ENCODE assay signal across 8 mouse cellular contexts in genomic region chr12:86884197-86885058, GRCm38 (mm10). TPM values are rescaled to one million over a fixed set of nuclear protein-coding genes. Genes with fewer than 3 reads are reported as not detected.
DNase-seq lines count a peak whose midpoint lies in the region; ATAC-seq and TF ChIP-seq lines count a peak whose summit lies in the region.

TSS of gene Irf2bpl (minus strand) at chr12:86884798.

- peaks cover 19% of the 10 kb centered on the region for H3K36me3 ChIP-seq in G1E (replicated peaks)
- H3K36me3 ChIP-seq in forebrain, postnatal 0 days (ENCODE audit: insufficient read depth): peaks cover 5% of the 10 kb centered on the region
- peaks cover 11% of the 10 kb centered on the region; the same call in 1 of the 2 replicates for H3K36me3 ChIP-seq in lung, embryonic 14.5 days (ENCODE audit: insufficient read depth)
- H3K36me3 ChIP-seq in thymus, adult 2 months (ENCODE audit: control insufficient read depth, insufficient read depth, low read length): no peaks in the 10 kb centered on the region

- ATAC-seq in G1E (ENCODE audit: extremely low read depth, insufficient number of reproducible peaks, low FRiP score, poor library complexity, severe bottlenecking): peak; percentile 75
- peak; percentile 85 for ATAC-seq in forebrain, postnatal 0 days
- ATAC-seq in lung, embryonic 14.5 days (ENCODE audit: insufficient read depth): peak; percentile 80

- H3K27ac ChIP-seq in forebrain, postnatal 0 days (ENCODE audit: low read depth, low read length): peak within 1 kb of the TSS; percentile 99
- peak within 1 kb of the TSS; percentile 100 for H3K27ac ChIP-seq in layer of hippocampus, adult 2 months
- peak within 1 kb of the TSS; percentile 100 for H3K27ac ChIP-seq in lung, embryonic 14.5 days (ENCODE audit: low read depth)
- peak within 1 kb of the TSS; percentile 65 for H3K27ac ChIP-seq in thymus, adult 2 months (ENCODE audit: control insufficient read depth, insufficient read depth, low read length)

- peaks cover 66% of the 10 kb centered on the region for H3K4me1 ChIP-seq in G1E (ENCODE audit: insufficient read depth, low read depth, low read length)
- peaks cover 44% of the 10 kb centered on the region for H3K4me1 ChIP-seq in forebrain, postnatal 0 days (ENCODE audit: insufficient read depth)
- peaks cover 34% of the 10 kb centered on the region for H3K4me1 ChIP-seq in lung, embryonic 14.5 days (ENCODE audit: insufficient read depth)
- H3K4me1 ChIP-seq in thymus, adult 2 months (replicated peaks; ENCODE audit: control insufficient read depth, insufficient read depth, low read length): peaks cover 40% of the 10 kb centered on the region

- H3K9me3 ChIP-seq in G1E (replicated peaks): peaks cover 21% of the 10 kb centered on the region
- no peaks in the 10 kb centered on the region for H3K9me3 ChIP-seq in forebrain, postnatal 0 days (ENCODE audit: low read length)
- H3K9me3 ChIP-seq in lung, embryonic 14.5 days (ENCODE audit: low read depth, low read length): no peaks in the 10 kb centered on the region

- TF ChIP-seq CTCF in G1E (IDR thresholded peaks at IDR 0.05; ENCODE audit: low read depth, low read length): no peak
- 0 out of 2 replicates have a peak, but pooled peaks have one; percentile 14 for TF ChIP-seq CTCF in forebrain, postnatal 0 days (IDR thresholded peaks at IDR 0.05; ENCODE audit: low read depth)
- TF ChIP-seq CTCF in layer of hippocampus, adult 2 months (conservative IDR thresholded peaks at IDR 0.05): peak; percentile 28
- TF ChIP-seq CTCF in lung, embryonic 14.5 days (IDR thresholded peaks at IDR 0.05; ENCODE audit: low read depth): no peak
- peak; percentile 66; the same call in 1 of the 2 replicates for TF ChIP-seq CTCF in thymus, adult 2 months (IDR thresholded peaks at IDR 0.05; ENCODE audit: borderline replicate concordance, control insufficient read depth, extremely low read depth, insufficient read depth, low read length, poor library complexity)

- H3K4me3 ChIP-seq in G1E (ENCODE audit: low read depth, low read length): peak within 1 kb of the TSS; percentile 85
- peak within 1 kb of the TSS; percentile 87 for H3K4me3 ChIP-seq in forebrain, postnatal 0 days (ENCODE audit: low read depth, low read length)
- peak within 1 kb of the TSS; percentile 80 for H3K4me3 ChIP-seq in layer of hippocampus, adult 2 months
- H3K4me3 ChIP-seq in lung, embryonic 14.5 days (ENCODE audit: low read depth, low read length): peak within 1 kb of the TSS; percentile 94
- peak within 1 kb of the TSS; percentile 92 for H3K4me3 ChIP-seq in thymus, adult 2 months (ENCODE audit: control insufficient read depth, insufficient read depth, low read length)

- H3K9ac ChIP-seq in forebrain, postnatal 0 days: peak within 1 kb of the TSS; percentile 100
- H3K9ac ChIP-seq in lung, embryonic 14.5 days: peak within 1 kb of the TSS; percentile 97

- DNase-seq in G1E (ENCODE audit: low spot score): peak; percentile 96
- peak; percentile 96 for DNase-seq in cerebellum, adult 11-12 months
- peak; percentile 99 for DNase-seq in forebrain, postnatal 0 days
- peak; percentile 99 for DNase-seq in heart, postnatal 36 days
- peak; percentile 98 to 100 for DNase-seq in layer of hippocampus, adult 2 months (ENCODE audit: low spot score in 2 of 2)
- DNase-seq in lung, embryonic 14.5 days: peak; percentile 100
- peak; percentile 99 for DNase-seq in ovary, adult 18-20 months (ENCODE audit: low spot score)
- peak; percentile 98 for DNase-seq in thymus, adult 2 months

- 4% methylated on average over 81 of the region's 82 CpGs for WGBS in forebrain, postnatal 0 days
- whole genome bisulfite sequencing in lung, embryonic 14.5 days: under 1% methylated on average over 79 of the region's 82 CpGs
- WGBS in thymus, adult 2 months: under 1% methylated on average over 82 of the region's 82 CpGs

- intact Hi-C loops in heart, postnatal 36 days (cut with DNase I): loop anchor here (1.0 kb wide), 2 partner anchors 48 to 83 kb away; no protein-coding TSS in a partner anchor

- TF ChIP-seq POLR2A in thymus, adult 2 months (IDR thresholded peaks at IDR 0.05; ENCODE audit: control insufficient read depth, extremely low read depth, insufficient read depth, low read length, poor library complexity): peak; percentile 94

- H3K4me2 ChIP-seq in forebrain, postnatal 0 days (ENCODE audit: low read depth): peak within 1 kb of the TSS; percentile 87
- H3K4me2 ChIP-seq in lung, embryonic 14.5 days: peak within 1 kb of the TSS; percentile 72

- peaks cover 37% of the 10 kb centered on the region for H3K27me3 ChIP-seq in G1E (ENCODE audit: insufficient read depth, low read length)
- H3K27me3 ChIP-seq in forebrain, postnatal 0 days (ENCODE audit: insufficient read depth, low read length): no peaks in the 10 kb centered on the region
- 0 out of 2 replicates have a peak, but pooled peaks cover 3% of the 10 kb centered on the region for H3K27me3 ChIP-seq in lung, embryonic 14.5 days (ENCODE audit: insufficient read depth, low read length)
- no peaks in the 10 kb centered on the region; the same call in 1 of the 2 replicates for H3K27me3 ChIP-seq in thymus, adult 2 months (ENCODE audit: control insufficient read depth, insufficient read depth, low read length)

RNA-seq across cellular contexts. Expression of gene Irf2bpl, which starts in this region (rescaled TPM):
- total RNA-seq in G1E (2014; fragmentation: Nextera tagmentation): 8.4 and 10.0 TPM in 2 replicates
- 8.5 and 11.0 TPM in 2 replicates for total RNA-seq in G1E (2017)
- polyA plus RNA-seq in G1E (2012): 18.8 and 23.1 TPM in 2 replicates
- 134 and 161 TPM in 2 replicates for total RNA-seq in forebrain, postnatal 0 days (2014; rRNA removed)
- polyA plus RNA-seq in forebrain, postnatal 0 days (2015; fragmentation: Nextera tagmentation; extraction: Ambion mirVana): 86.3 and 95.7 TPM in 2 replicates
- total RNA-seq in heart, postnatal 36 days (2021): 10 to 100 TPM; 36.1 to 37.0 TPM
- total RNA-seq in layer of hippocampus, adult 2 months (2021): 10 to 100 TPM; 69.8 to 70.2 TPM
- 44.6 and 44.8 TPM in 2 replicates for polyA plus RNA-seq in lung, embryonic 14.5 days (2014; fragmentation: Nextera tagmentation; extraction: Ambion mirVana)
- polyA plus RNA-seq in thymus, adult 2 months (2012; rRNA removed): 38.6 and 46.1 TPM in 2 replicates

Comparison
In these comparisons a context has a peak if more than half of its experiments do, and no peak if none do; other contexts are left out.
1. Peak in every context shown above with its lines: DNase-seq, ATAC-seq, H3K4me3 ChIP-seq and H3K27ac ChIP-seq.
2. CTCF ChIP-seq: peak in forebrain, postnatal 0 days (single experiment), layer of hippocampus, adult 2 months (single experiment) and thymus, adult 2 months (single experiment); none in G1E (single experiment) and lung, embryonic 14.5 days (single experiment).